Mouse (Mus musculus) MEL (cell line): ENCODE results near the gene Nosip.

ENCODE experiments used
- CHD1 ChIP-seq: IDR thresholded peaks from 2 replicates; pipeline ENCODE4 v1.6.1; 2012; ENCODE audit warnings: low read depth, mild to moderate bottlenecking, inconsistent platforms, low read length, improper control_type of control experiment
- CTCF ChIP-seq, 3 experiments: IDR thresholded peaks in 2 of 3; conservative IDR thresholded peaks in 1 of 3; 2 replicates each; pipeline ENCODE4 v1.5.1; 2011 to 2012; ENCODE audit warnings: low read length in 3 of 3, low read depth in 2 of 3, mild to moderate bottlenecking in 2 of 3, improper control_type of control experiment in 1 of 3, inconsistent platforms in 1 of 3, mixed read lengths in 1 of 3, moderate library complexity in 1 of 3; ENCODE audit not compliant: control insufficient read depth in 1 of 3, insufficient read depth in 1 of 3, poor library complexity in 1 of 3, severe bottlenecking in 1 of 3
- E2F4 ChIP-seq: IDR thresholded peaks from 2 replicates; pipeline ENCODE4 v1.6.1; 2011; ENCODE audit warnings: low read depth, low read length, improper control_type of control experiment, borderline replicate concordance
- EP300 ChIP-seq, 2 experiments: IDR thresholded peaks; 2 replicates each; pipeline ENCODE4 v1.6.1; 2011; ENCODE audit warnings: improper control_type of control experiment in 2 of 2, low read length in 2 of 2, low read depth in 1 of 2, mild to moderate bottlenecking in 1 of 2
- ETS1 ChIP-seq: IDR thresholded peaks from 2 replicates; pipeline ENCODE4 v1.6.1; 2012; ENCODE audit warnings: low read depth, mild to moderate bottlenecking, inconsistent platforms, low read length, improper control_type of control experiment, moderate library complexity
- GATA1 ChIP-seq: IDR thresholded peaks from 2 replicates; pipeline ENCODE4 v1.6.1; 2011; ENCODE audit warnings: low read depth, low read length, improper control_type of control experiment
- HCFC1 ChIP-seq: IDR thresholded peaks from 2 replicates; pipeline ENCODE4 v1.6.1; 2012; ENCODE audit warnings: low read depth, mild to moderate bottlenecking, inconsistent platforms, low read length, improper control_type of control experiment, moderate library complexity
- MAZ ChIP-seq: IDR thresholded peaks from 2 replicates; pipeline ENCODE4 v1.6.1; 2012; ENCODE audit warnings: low read depth, mild to moderate bottlenecking, inconsistent platforms, low read length, improper control_type of control experiment
- POLR2A ChIP-seq, 2 experiments: IDR thresholded peaks; 2 replicates each; pipeline ENCODE4 v1.6.1; 2011 to 2012; ENCODE audit warnings: low read length in 2 of 2, mild to moderate bottlenecking in 2 of 2, control low read depth in 1 of 2, improper control_type of control experiment in 1 of 2, low read depth in 1 of 2, moderate library complexity in 1 of 2; ENCODE audit not compliant: control insufficient read depth in 1 of 2, insufficient read depth in 1 of 2, poor library complexity in 1 of 2
- POLR2AphosphoS5 ChIP-seq: IDR thresholded peaks from 2 replicates; pipeline ENCODE4 v1.6.1; 2012; ENCODE audit warnings: low read depth, borderline replicate concordance, mild to moderate bottlenecking, inconsistent platforms, low read length, moderate library complexity, mixed read lengths
- TBP ChIP-seq: IDR thresholded peaks from 2 replicates; pipeline ENCODE4 v1.8.0; 2011; ENCODE audit warnings: low read depth, low read length, improper control_type of control experiment
- USF2 ChIP-seq, 2 experiments: IDR thresholded peaks; 2 replicates each; pipeline ENCODE4 v1.6.1; 2011 to 2012; ENCODE audit warnings: improper control_type of control experiment in 2 of 2, low read length in 2 of 2, borderline replicate concordance in 1 of 2, inconsistent platforms in 1 of 2, low read depth in 1 of 2, mild to moderate bottlenecking in 1 of 2; ENCODE audit not compliant: insufficient read depth in 1 of 2

- TF ChIP-seq POLR2A (IDR thresholded peaks at IDR 0.05; ENCODE audit: control insufficient read depth in 1 of 2, insufficient read depth in 1 of 2, low read depth in 1 of 2, low read length in 2 of 2, poor library complexity in 1 of 2) (no peak), MAZ (no peak), CTCF (IDR thresholded peaks at IDR 0.05 in 2 of 3, conservative IDR thresholded peaks at IDR 0.05 in 1 of 3; ENCODE audit: control insufficient read depth in 1 of 3, insufficient read depth in 1 of 3, low read depth in 2 of 3, low read length in 3 of 3, poor library complexity in 1 of 3, severe bottlenecking in 1 of 3) (no peak), CHD1 (no peak), E2F4 (no peak), GATA1 (no peak), TBP (no peak), POLR2AphosphoS5 (no peak), EP300 (IDR thresholded peaks at IDR 0.05; ENCODE audit: low read depth in 1 of 2, low read length in 2 of 2) (no peak), USF2 (IDR thresholded peaks at IDR 0.05; ENCODE audit: borderline replicate concordance in 1 of 2, insufficient read depth in 1 of 2, low read depth in 1 of 2, low read length in 2 of 2) (no peak), HCFC1 (no peak), ETS1 (no peak)
Observed at GRCm38 (mm10) chr7:45026256-45026655, 36.0 kb upstream of the Nosip start.
